Mouse (Mus musculus): ENCODE measurements at regions not wholly inside any gene's neighbourhood (a gene's known extent, or its start where the extent isn't known, plus 50 kb on each side); places are given as distances from the start of the nearest gene placed in this dataset.
A peak's percentile ranks its signal among the peaks of the same experiment; 100 is the strongest.

- no peak overlapping the region for H3K4me3 ChIP-seq (ENCODE audit: low read depth, low read length)
- ATAC-seq (ENCODE audit: low FRiP score) (no peak), DNase-seq (ENCODE audit: low spot score, missing footprints) (no peak)
- no peaks in the 10 kb centered on the region for H3K4me1 ChIP-seq (ENCODE audit: control insufficient read depth, insufficient read depth, low read length)
- no peaks in the 10 kb centered on the region for H3K9me3 ChIP-seq (ENCODE audit: control insufficient read depth, low read length)
- H3K4me2 ChIP-seq: no peak overlapping the region
- H3K27me3 ChIP-seq (ENCODE audit: control insufficient read depth, insufficient read depth, low read length): no peaks in the 10 kb centered on the region
- H3K9ac ChIP-seq (ENCODE audit: low read length): no peak overlapping the region
- H3K27ac ChIP-seq (ENCODE audit: low read depth, low read length): no peak overlapping the region
- 97% methylated on average over 1 of the region's 1 CpGs for WGBS
- H3K36me3 ChIP-seq (ENCODE audit: control insufficient read depth, insufficient read depth, low read length): no peaks in the 10 kb centered on the region
Measured at GRCm38 (mm10) chr3:131818806-131819205, 254.2 kb downstream of the Papss1 start.

- H3K4me3 ChIP-seq (ENCODE audit: low read depth, low read length): no peak overlapping the region
- no peak overlapping the region for H3K9ac ChIP-seq (ENCODE audit: low read length)
- no peaks in the 10 kb centered on the region for H3K27me3 ChIP-seq (ENCODE audit: control insufficient read depth, insufficient read depth, low read length)
- H3K4me2 ChIP-seq: no peak overlapping the region
- no peaks in the 10 kb centered on the region for H3K4me1 ChIP-seq (ENCODE audit: control insufficient read depth, insufficient read depth, low read length)
- H3K27ac ChIP-seq (ENCODE audit: low read depth, low read length): no peak overlapping the region
- H3K36me3 ChIP-seq (ENCODE audit: control insufficient read depth, insufficient read depth, low read length): no peaks in the 10 kb centered on the region
- DNase-seq (ENCODE audit: low spot score, missing footprints) (no peak), ATAC-seq (ENCODE audit: low FRiP score) (no peak)
- H3K9me3 ChIP-seq (ENCODE audit: control insufficient read depth, low read length): no peaks in the 10 kb centered on the region
- WGBS: 85% methylated on average over 2 of the region's 2 CpGs
Measured at GRCm38 (mm10) chr3:131857442-131857841, 227.7 kb upstream of the Dkk2 start.

GRCm38 (mm10) chr3:131859083-131859482, 226.0 kb upstream of the Dkk2 start:
- 77% methylated on average over 12 of the region's 12 CpGs for WGBS
- H3K4me1 ChIP-seq (ENCODE audit: control insufficient read depth, insufficient read depth, low read length): no peaks in the 10 kb centered on the region

GRCm38 (mm10) chr3:131865106-131865505, 220.0 kb upstream of the Dkk2 start:
- WGBS: 91% methylated on average over 4 of the region's 5 CpGs
- Histone ChIP-seq H3K27me3 (ENCODE audit: control insufficient read depth, insufficient read depth, low read length) (no peaks in the 10 kb centered on the region), H3K36me3 (ENCODE audit: control insufficient read depth, insufficient read depth, low read length) (no peaks in the 10 kb centered on the region), H3K4me2 (no peak overlapping the region), H3K27ac (ENCODE audit: low read depth, low read length) (no peak overlapping the region), H3K4me1 (ENCODE audit: control insufficient read depth, insufficient read depth, low read length) (no peaks in the 10 kb centered on the region), H3K4me3 (ENCODE audit: low read depth, low read length) (no peak overlapping the region), H3K9me3 (ENCODE audit: control insufficient read depth, low read length) (no peaks in the 10 kb centered on the region), H3K9ac (ENCODE audit: low read length) (no peak overlapping the region)
- DNase-seq (ENCODE audit: low spot score, missing footprints) (no peak), ATAC-seq (ENCODE audit: low FRiP score) (no peak)

More at GRCm38 (mm10) chr3:131859083-131859482, 226.0 kb upstream of the Dkk2 start:
- Histone ChIP-seq H3K27me3 (ENCODE audit: control insufficient read depth, insufficient read depth, low read length) (no peaks in the 10 kb centered on the region), H3K9me3 (ENCODE audit: control insufficient read depth, low read length) (no peaks in the 10 kb centered on the region), H3K27ac (ENCODE audit: low read depth, low read length) (no peak overlapping the region), H3K9ac (ENCODE audit: low read length) (no peak overlapping the region), H3K4me2 (no peak overlapping the region), H3K4me3 (ENCODE audit: low read depth, low read length) (no peak overlapping the region), H3K36me3 (ENCODE audit: control insufficient read depth, insufficient read depth, low read length) (no peaks in the 10 kb centered on the region)
- ATAC-seq (ENCODE audit: low FRiP score): no peak
- no peak for DNase-seq (ENCODE audit: low spot score, missing footprints)

- DNase-seq (ENCODE audit: low spot score, missing footprints) (no peak), ATAC-seq (ENCODE audit: low FRiP score) (no peak)
- H3K36me3 ChIP-seq (ENCODE audit: control insufficient read depth, insufficient read depth, low read length): no peaks in the 10 kb centered on the region
- H3K4me1 ChIP-seq (ENCODE audit: control insufficient read depth, insufficient read depth, low read length): no peaks in the 10 kb centered on the region
- H3K9ac ChIP-seq (ENCODE audit: low read length): no peak overlapping the region
- 92% methylated on average over 3 of the region's 3 CpGs for WGBS
- no peak overlapping the region for H3K27ac ChIP-seq (ENCODE audit: low read depth, low read length)
- H3K4me3 ChIP-seq (ENCODE audit: low read depth, low read length): no peak overlapping the region
- no peaks in the 10 kb centered on the region for H3K9me3 ChIP-seq (ENCODE audit: control insufficient read depth, low read length)
- H3K4me2 ChIP-seq: no peak overlapping the region
- H3K27me3 ChIP-seq (ENCODE audit: control insufficient read depth, insufficient read depth, low read length): no peaks in the 10 kb centered on the region
Measured at GRCm38 (mm10) chr3:131867266-131867665, 217.8 kb upstream of the Dkk2 start.

GRCm38 (mm10) chr3:131868219-131868964, 216.7 kb upstream of the Dkk2 start:
- Histone ChIP-seq H3K27ac (ENCODE audit: low read depth, low read length) (no peak overlapping the region), H3K27me3 (ENCODE audit: control insufficient read depth, insufficient read depth, low read length) (no peaks in the 10 kb centered on the region), H3K4me3 (ENCODE audit: low read depth, low read length) (no peak overlapping the region), H3K4me2 (no peak overlapping the region), H3K9me3 (ENCODE audit: control insufficient read depth, low read length) (no peaks in the 10 kb centered on the region), H3K9ac (ENCODE audit: low read length) (no peak overlapping the region), H3K4me1 (ENCODE audit: control insufficient read depth, insufficient read depth, low read length) (no peaks in the 10 kb centered on the region), H3K36me3 (ENCODE audit: control insufficient read depth, insufficient read depth, low read length) (no peaks in the 10 kb centered on the region)
- WGBS: 88% methylated on average over 11 of the region's 11 CpGs
- ATAC-seq (ENCODE audit: low FRiP score) (no peak), DNase-seq (ENCODE audit: low spot score, missing footprints) (no peak)

GRCm38 (mm10) chr3:131869306-131869705, 215.8 kb upstream of the Dkk2 start:
- no peaks in the 10 kb centered on the region for H3K4me1 ChIP-seq (ENCODE audit: control insufficient read depth, insufficient read depth, low read length)
- 89% methylated on average over 4 of the region's 4 CpGs for WGBS
- no peak overlapping the region for H3K4me3 ChIP-seq (ENCODE audit: low read depth, low read length)
- no peak overlapping the region for H3K27ac ChIP-seq (ENCODE audit: low read depth, low read length)
- ATAC-seq (ENCODE audit: low FRiP score) (no peak), DNase-seq (ENCODE audit: low spot score, missing footprints) (no peak)
- H3K9me3 ChIP-seq (ENCODE audit: control insufficient read depth, low read length): no peaks in the 10 kb centered on the region
- H3K4me2 ChIP-seq: no peak overlapping the region
- H3K27me3 ChIP-seq (ENCODE audit: control insufficient read depth, insufficient read depth, low read length): no peaks in the 10 kb centered on the region
- no peaks in the 10 kb centered on the region for H3K36me3 ChIP-seq (ENCODE audit: control insufficient read depth, insufficient read depth, low read length)
- H3K9ac ChIP-seq (ENCODE audit: low read length): no peak overlapping the region

GRCm38 (mm10) chr3:131882667-131883066, 202.4 kb upstream of the Dkk2 start:
- Histone ChIP-seq H3K36me3 (ENCODE audit: control insufficient read depth, insufficient read depth, low read length) (no peaks in the 10 kb centered on the region), H3K4me3 (ENCODE audit: low read depth, low read length) (no peak overlapping the region), H3K9me3 (ENCODE audit: control insufficient read depth, low read length) (no peaks in the 10 kb centered on the region), H3K4me1 (ENCODE audit: control insufficient read depth, insufficient read depth, low read length) (no peaks in the 10 kb centered on the region), H3K4me2 (no peak overlapping the region), H3K27me3 (ENCODE audit: control insufficient read depth, insufficient read depth, low read length) (no peaks in the 10 kb centered on the region), H3K27ac (ENCODE audit: low read depth, low read length) (no peak overlapping the region), H3K9ac (ENCODE audit: low read length) (no peak overlapping the region)
- DNase-seq (ENCODE audit: low spot score, missing footprints): no peak
- ATAC-seq (ENCODE audit: low FRiP score): no peak

- H3K4me1 ChIP-seq (ENCODE audit: control insufficient read depth, insufficient read depth, low read length): no peaks in the 10 kb centered on the region
- no peak overlapping the region for H3K4me3 ChIP-seq (ENCODE audit: low read depth, low read length)
- 89% methylated on average over 5 of the region's 5 CpGs for WGBS
- H3K27me3 ChIP-seq (ENCODE audit: control insufficient read depth, insufficient read depth, low read length): no peaks in the 10 kb centered on the region
- no peak overlapping the region for H3K9ac ChIP-seq (ENCODE audit: low read length)
- no peaks in the 10 kb centered on the region for H3K36me3 ChIP-seq (ENCODE audit: control insufficient read depth, insufficient read depth, low read length)
- ATAC-seq (ENCODE audit: low FRiP score) (no peak), DNase-seq (ENCODE audit: low spot score, missing footprints) (peak; percentile 84)
- H3K4me2 ChIP-seq: no peak overlapping the region
- H3K9me3 ChIP-seq (ENCODE audit: control insufficient read depth, low read length): no peaks in the 10 kb centered on the region
- no peak overlapping the region for H3K27ac ChIP-seq (ENCODE audit: low read depth, low read length)
Measured at GRCm38 (mm10) chr3:131886470-131886869, 198.6 kb upstream of the Dkk2 start.

Data from midbrain, embryonic 11.5 days (tissue).